In genomic region chr19:28011396-28011717, GRCm38 (mm10) we compare ENCODE assay signal across 8 mouse cellular contexts. TPM values are rescaled to one million over a fixed set of nuclear protein-coding genes. Genes with fewer than 3 reads are reported as not detected.
DNase-seq lines count a peak whose midpoint lies in the region; ATAC-seq lines count a peak whose summit lies in the region.

No protein-coding gene starts in this region.

- peak overlapping the region; percentile 95 for H3K9ac ChIP-seq in intestine, embryonic 16.5 days (ENCODE audit: low read depth, low read length)

- peak overlapping the region; percentile 27; the same call in 1 of the 2 replicates for H3K4me2 ChIP-seq in intestine, embryonic 16.5 days (ENCODE audit: low read depth, low read length)

- WGBS in intestine, embryonic 16.5 days: under 1% methylated on average over 24 of the region's 30 CpGs

- peak; percentile 99 for ATAC-seq in intestine, embryonic 16.5 days

- H3K27me3 ChIP-seq in intestine, embryonic 16.5 days (replicated peaks; ENCODE audit: control insufficient read depth, insufficient read depth, low read length): no peaks in the 10 kb centered on the region

- H3K9me3 ChIP-seq in intestine, embryonic 16.5 days (ENCODE audit: control insufficient read depth, low read length): no peaks in the 10 kb centered on the region

- peak overlapping the region; percentile 91 for H3K4me3 ChIP-seq in intestine, embryonic 16.5 days (ENCODE audit: low read length)

- H3K36me3 ChIP-seq in intestine, embryonic 16.5 days (ENCODE audit: control insufficient read depth, insufficient read depth, low read length): no peaks in the 10 kb centered on the region

- DNase-seq in adrenal gland, postnatal 10 days: peak; percentile 96
- peak; percentile 97 for DNase-seq in embryo, embryonic 9.5 days (ENCODE audit: extremely low spot score)
- peak; percentile 88 to 94 for DNase-seq in gastrocnemius, postnatal 4 days (ENCODE audit: low spot score in 2 of 2)
- DNase-seq in left cerebral cortex, postnatal 25 days (ENCODE audit: low spot score in 2 of 2): peak; percentile 96 to 98
- DNase-seq in mesoderm, embryonic 11.5 days (ENCODE audit: low read depth, low spot score): peak; percentile 98
- DNase-seq in right cerebral cortex, postnatal 4 days: peak; percentile 94
- peak; percentile 95 for DNase-seq in yolk sac, embryonic 10.5 days (ENCODE audit: low spot score)

- H3K27ac ChIP-seq in intestine, embryonic 16.5 days (ENCODE audit: low read length): peak overlapping the region; percentile 100

- peaks cover 3% of the 10 kb centered on the region; the same call in 1 of the 2 replicates for H3K4me1 ChIP-seq in intestine, embryonic 16.5 days (ENCODE audit: control insufficient read depth, insufficient read depth, low read length)

- intact Hi-C loops in left cerebral cortex, postnatal 25 days (cut with DNase I): loop anchor here (5.0 kb wide), 3 partner anchors 76 to 549 kb away; no protein-coding TSS in a partner anchor

RNA-seq across cellular contexts. Expression of gene Rfx3, which starts 0.4 kb away (rescaled TPM):
- 1 to 10 TPM; 6.7 to 8.7 TPM for total RNA-seq in adrenal gland, postnatal 10 days (2021)
- total RNA-seq in gastrocnemius, postnatal 4 days (2021): 1 to 10 TPM; 6.2 to 7.1 TPM
- polyA plus RNA-seq in intestine, embryonic 16.5 days (2015; fragmentation: Nextera tagmentation; extraction: Ambion mirVana): 5.8 TPM in 2 replicates
- total RNA-seq in left cerebral cortex, postnatal 25 days (2021): 10 to 100 TPM; 80.1 to 83.1 TPM

Comparison
In these comparisons a context has a peak if more than half of its experiments do, and no peak if none do; other contexts are left out.
1. Peak in every context shown above with its lines: DNase-seq, ATAC-seq, H3K4me3 ChIP-seq and H3K27ac ChIP-seq.
2. RNA of gene Rfx3, which starts 0.4 kb away (total RNA-seq): 80.1 to 83.1 TPM in left cerebral cortex, postnatal 25 days; 6.7 to 8.7 TPM in adrenal gland, postnatal 10 days and 6.2 to 7.1 TPM in gastrocnemius, postnatal 4 days; every median in the first group is over 4 times any median in the second.